Mouse (Mus musculus) kidney, adult 9 months (tissue): ENCODE results near the gene Tfap2c.

Experiments
- DNase-seq: peaks from one replicate; pipeline ENCODE4 v3.0.0; 2022

Gene Tfap2c

DNA sequence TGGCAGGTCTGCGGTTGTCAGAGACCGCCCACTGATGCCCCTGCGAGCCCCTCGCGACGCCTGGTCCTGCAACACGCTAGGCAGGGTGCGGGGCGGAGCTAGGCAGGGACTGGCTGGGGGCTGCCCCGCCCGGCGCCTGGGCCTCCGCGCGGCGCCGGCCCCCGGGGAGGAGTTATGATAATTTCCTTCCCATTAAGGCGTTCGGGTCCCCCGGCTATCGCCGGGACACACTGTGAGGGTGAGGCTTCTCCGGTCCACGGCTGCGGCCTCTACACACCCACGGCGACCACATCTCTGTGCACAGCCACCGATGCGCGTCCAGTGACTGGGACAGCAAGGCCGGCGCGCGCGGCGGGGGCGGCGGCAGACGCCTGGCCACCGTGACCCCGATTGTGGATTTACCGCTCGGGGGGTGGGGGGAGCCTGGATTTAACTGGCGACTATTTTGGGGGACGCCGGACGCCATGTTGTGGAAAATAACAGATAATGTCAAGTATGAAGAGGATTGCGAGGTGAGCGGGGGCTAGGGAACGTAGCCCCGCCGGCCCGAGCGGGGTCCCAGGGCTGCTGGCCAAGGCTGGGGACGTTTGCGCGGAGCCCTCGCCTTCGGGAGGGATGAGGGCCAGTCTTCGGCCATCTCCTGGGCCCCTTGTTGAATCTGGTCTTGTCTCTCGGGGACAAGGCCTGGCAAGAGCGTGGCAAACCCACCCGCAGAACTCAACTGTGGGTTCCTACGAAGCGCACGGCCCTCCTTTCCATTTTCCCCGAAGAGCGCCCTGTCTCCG is at the start of gene Tfap2c:
Gene Tfap2c (plus strand): TSS at position 223 of the 785 bp plus-strand sequence.
- DNase-seq = peak; percentile 10

- DNase-seq = no peak
Observed at GRCm38 (mm10) chr2:172500752-172501316, 48.6 kb upstream of the Tfap2c start.

GRCm38 (mm10) chr2:172501341-172501740 is 48.1 kb upstream of the Tfap2c start:
- DNase-seq = no peak

GRCm38 (mm10) chr2:172502168-172502567 is 47.2 kb upstream of the Tfap2c start:
- DNase-seq = no peak

DNA sequence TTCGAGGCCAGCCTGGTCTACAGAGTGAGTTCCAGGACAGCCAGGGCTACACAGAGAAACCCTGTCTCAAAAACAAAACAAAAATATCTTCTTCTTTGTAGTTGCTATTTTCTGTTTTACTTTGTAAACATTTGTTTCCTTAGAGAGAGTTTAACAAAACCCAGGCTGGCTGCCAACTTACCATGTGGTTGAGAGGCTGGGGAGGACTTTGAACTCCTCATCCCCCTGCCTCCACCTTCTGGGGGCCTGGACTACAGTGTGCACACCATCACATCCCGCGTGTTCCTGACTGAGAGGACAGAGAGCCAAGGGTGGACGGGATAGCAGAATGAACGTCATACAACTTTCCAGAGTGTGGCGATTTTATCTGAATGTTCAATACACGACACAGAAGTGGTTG is 43.3 kb upstream of the Tfap2c start:
- peak; percentile 62 for DNase-seq

DNA sequence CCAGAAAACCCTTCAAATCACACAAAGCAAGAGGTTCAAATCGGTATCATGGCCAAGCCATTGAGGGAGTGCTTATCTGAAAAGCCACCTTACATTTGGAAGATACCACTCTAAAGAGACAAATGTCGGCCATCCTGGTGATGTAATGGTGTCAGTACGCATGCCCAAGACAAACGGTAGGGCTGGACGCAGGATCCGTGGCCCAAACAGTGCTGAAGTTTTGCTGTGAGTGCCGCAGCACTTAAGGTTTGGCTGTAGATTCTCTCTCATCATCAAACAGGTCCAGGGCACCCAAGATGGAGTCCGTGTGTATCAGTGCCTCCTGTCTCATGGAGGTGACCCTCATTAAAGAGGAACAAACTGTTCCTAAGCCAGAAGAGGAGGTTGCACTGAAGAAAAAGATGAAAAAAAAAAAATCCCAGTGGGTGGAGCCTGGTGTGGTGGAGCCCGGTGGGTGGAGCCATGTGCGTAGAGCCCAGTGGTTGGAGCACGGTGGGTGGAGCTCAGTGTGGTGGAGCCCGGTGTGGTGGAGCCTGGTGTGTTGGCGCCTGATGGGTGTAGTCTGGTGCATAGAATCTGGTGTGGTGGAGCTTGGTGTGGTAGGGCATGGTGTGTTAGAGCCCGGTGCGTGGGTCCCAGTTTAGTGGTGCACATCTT is 39.2 kb upstream of the Tfap2c start:
- no peak for DNase-seq

- no peak for DNase-seq
Observed at GRCm38 (mm10) chr2:172510899-172511298, 38.5 kb upstream of the Tfap2c start.

- no peak for DNase-seq
Observed at GRCm38 (mm10) chr2:172516407-172516992, 32.9 kb upstream of the Tfap2c start.

- no peak for DNase-seq
Observed at GRCm38 (mm10) chr2:172520616-172521371, 28.6 kb upstream of the Tfap2c start.

- DNase-seq = no peak
Observed at GRCm38 (mm10) chr2:172522528-172522927, 26.9 kb upstream of the Tfap2c start.

- no peak for DNase-seq
Observed at GRCm38 (mm10) chr2:172527175-172527574, 22.2 kb upstream of the Tfap2c start.

DNA sequence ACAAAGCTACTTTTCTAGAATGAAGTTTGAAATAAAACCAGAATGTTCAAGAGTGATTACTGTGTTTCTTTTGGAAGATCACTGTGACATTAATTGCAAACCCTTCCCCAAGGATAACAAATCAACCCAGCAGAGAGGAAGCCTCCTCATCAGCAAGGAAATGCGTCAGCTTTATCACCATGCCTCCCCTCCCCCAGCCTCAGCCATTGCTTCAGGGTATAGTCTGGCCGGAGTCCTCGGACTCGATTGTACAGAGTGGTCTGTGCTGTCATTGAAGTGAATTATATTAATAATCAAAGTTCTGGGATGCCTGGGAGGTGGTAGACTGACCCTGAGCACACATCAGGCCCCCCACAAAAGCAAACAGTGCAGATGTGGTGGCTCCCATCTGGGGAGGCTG is 5.4 kb upstream of the Tfap2c start:
- no peak for DNase-seq

DNA sequence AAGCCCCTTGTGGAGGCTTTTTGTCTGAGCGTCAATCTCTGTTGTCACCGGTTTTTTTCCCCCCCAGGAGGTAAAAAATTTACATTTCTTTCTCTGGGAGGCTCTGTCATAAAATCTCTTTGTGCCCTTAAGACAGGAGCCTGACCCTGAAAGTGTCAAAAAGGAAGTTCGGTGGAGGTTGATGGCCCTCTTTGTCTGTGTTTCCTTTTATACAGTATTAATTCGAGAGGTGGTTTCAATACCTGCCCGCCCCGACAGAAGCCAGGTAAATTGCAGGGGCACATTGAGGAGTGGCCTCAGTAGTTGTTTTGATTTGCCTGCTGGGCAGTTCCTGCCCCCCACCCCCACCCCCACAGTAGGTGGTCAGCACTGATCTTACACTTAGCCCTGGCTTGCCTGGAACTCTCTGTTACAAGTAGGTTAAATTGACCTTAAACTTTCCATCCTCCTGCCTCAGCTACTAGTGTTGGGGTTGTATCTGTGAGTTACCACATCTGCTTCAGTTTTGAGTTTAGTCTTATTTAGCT is 4.7 kb upstream of the Tfap2c start:
- no peak for DNase-seq

DNA sequence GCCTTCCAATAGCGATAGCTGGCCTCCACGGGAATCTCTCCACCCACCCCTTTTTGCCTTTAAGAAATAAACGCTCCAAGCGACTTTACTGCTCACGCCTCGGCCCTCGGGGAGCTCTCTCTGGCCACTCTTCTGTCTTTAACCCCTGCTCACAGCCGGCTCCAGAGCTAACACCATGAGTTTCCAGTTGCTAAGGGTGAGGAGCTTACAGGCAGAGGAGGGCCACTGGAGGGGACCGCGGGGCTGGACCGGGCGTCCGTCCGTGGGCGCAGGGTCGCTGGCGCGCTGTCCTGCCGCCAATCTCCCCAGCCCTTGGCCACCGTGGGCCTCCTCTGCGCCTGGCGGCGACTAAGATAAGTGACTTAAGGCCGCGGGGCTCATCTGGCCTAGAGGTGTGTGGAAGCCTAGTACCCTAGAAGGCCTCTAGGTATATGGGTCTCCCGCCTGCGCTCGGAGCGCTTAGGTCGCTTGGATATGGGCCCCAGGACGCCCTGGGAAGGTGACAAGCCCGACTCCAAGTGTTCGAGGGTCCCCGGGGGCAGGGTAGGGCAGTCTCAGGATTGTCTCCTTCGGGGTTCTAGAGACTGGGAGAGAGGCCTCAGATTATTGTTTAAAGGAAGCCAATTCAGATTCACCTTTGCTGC is 3.7 kb upstream of the Tfap2c start:
- no peak for DNase-seq

- no peak for DNase-seq
Observed at GRCm38 (mm10) chr2:172546551-172546950, 2.8 kb upstream of the Tfap2c start.

DNA sequence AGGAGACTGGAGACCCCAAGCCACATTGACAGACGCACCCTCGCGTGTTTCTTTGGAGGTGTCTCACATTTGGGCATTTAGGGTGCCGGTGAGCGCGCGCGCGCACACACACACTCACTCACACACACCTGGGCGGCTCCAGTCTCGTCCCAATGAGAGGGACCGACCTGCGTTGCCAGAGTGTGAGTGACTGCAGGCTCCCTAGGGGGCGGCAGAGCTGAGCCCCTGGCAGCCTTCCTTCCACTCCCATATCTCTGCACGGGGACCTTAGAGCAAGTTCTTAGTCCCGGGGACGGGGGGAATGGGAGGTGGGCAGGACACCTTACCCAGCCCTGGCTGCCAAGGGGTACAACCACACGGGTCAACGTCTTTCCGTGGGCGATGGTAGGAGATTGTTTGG is 2.3 kb upstream of the Tfap2c start:
- peak; percentile 26 for DNase-seq

GRCm38 (mm10) chr2:172547807-172548586 is 1.4 kb upstream of the Tfap2c start:
- no peak for DNase-seq

DNA sequence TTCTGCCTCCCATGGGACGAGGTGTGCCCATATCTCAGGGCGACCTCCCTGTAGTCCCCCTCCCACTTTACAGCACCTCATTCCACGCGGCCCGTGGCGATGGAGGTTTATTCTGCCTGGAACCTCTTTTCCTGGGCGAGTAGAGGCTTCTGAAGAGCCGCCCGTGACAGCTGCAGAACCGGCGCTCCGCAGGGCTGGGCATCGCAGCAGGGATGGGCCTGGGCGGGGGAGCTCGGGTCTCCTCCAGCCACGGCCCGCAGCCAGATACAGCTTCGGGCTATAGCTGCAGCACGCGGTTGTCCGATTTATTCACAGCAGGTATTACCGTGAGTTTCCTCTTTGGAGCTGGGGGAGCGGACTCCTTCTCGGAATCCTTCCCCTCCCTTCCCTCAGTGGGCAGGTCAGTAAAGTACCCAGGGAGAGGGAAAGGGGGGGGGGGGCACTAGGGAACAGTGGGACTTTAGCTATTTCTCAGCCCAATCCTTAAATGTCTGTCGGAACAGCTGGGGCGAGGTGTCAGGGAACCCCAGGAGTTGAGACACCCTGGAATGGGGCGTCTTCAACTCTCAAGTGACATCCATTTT is 629 bp upstream of the Tfap2c start:
- no peak for DNase-seq

- peak; percentile 37 for DNase-seq
Observed at GRCm38 (mm10) chr2:172550364-172551080, 1.1 kb downstream of the Tfap2c start.

GRCm38 (mm10) chr2:172551081-172551720 is 1.8 kb downstream of the Tfap2c start:
- DNase-seq = no peak
